In genomic region chr3:116078490-116078889, GRCm38 (mm10) we compare ENCODE assay signal across 14 mouse cellular contexts. TPM values are rescaled to one million over a fixed set of nuclear protein-coding genes. Genes with fewer than 3 reads are reported as not detected.
A peak's percentile ranks its signal among the peaks of the same experiment; 100 is the strongest.
DNase-seq lines count a peak whose midpoint lies in the region; ATAC-seq and TF ChIP-seq lines count a peak whose summit lies in the region.
"Had no signal": no experiment of that assay in that cellular context is flagged by ENCODE, and none has a peak within 500 bp of the region (broad histone marks: within the 10 kb centered on the region; RNA-seq: fewer than 3 reads in every experiment).

No protein-coding gene starts in this region.

- H3K27me3 ChIP-seq in kidney, postnatal 0 days (ENCODE audit: insufficient read depth, low read length): no peaks in the 10 kb centered on the region
- no peaks in the 10 kb centered on the region for H3K27me3 ChIP-seq in kidney, embryonic 15.5 days
- no peaks in the 10 kb centered on the region for H3K27me3 ChIP-seq in heart, embryonic 11.5 days (ENCODE audit: control insufficient read depth, insufficient read depth, low read length)
- H3K27me3 ChIP-seq: heart, embryonic 12.5 days; liver, embryonic 13.5 days had no signal

- ATAC-seq in kidney, postnatal 0 days (replicated peaks; ENCODE audit: low FRiP score, low read depth): no peak
- no peak for ATAC-seq in kidney, embryonic 15.5 days (replicated peaks; ENCODE audit: low FRiP score)
- ATAC-seq in heart, embryonic 11.5 days (replicated peaks; ENCODE audit: insufficient number of reproducible peaks, low FRiP score, low TSS enrichment): no peak

- H3K36me3 ChIP-seq in kidney, postnatal 0 days (ENCODE audit: insufficient read depth, low read length): no peaks in the 10 kb centered on the region
- H3K36me3 ChIP-seq in kidney, embryonic 15.5 days: no peaks in the 10 kb centered on the region
- no peaks in the 10 kb centered on the region for H3K36me3 ChIP-seq in heart, embryonic 11.5 days (ENCODE audit: control insufficient read depth, insufficient read depth, low read length)
- H3K36me3 ChIP-seq: heart, embryonic 12.5 days; liver, embryonic 13.5 days had no signal

- no peak overlapping the region for H3K4me2 ChIP-seq in kidney, postnatal 0 days (ENCODE audit: low read length)
- H3K4me2 ChIP-seq in kidney, embryonic 15.5 days: no peak overlapping the region
- no peak overlapping the region for H3K4me2 ChIP-seq in heart, embryonic 11.5 days
- H3K4me2 ChIP-seq: heart, embryonic 12.5 days; hindbrain, embryonic 14.5 days; liver, embryonic 13.5 days had no signal

- no peak overlapping the region for H3K9ac ChIP-seq in kidney, postnatal 0 days (ENCODE audit: low read depth, low read length)
- H3K9ac ChIP-seq in kidney, embryonic 15.5 days: no peak overlapping the region
- H3K9ac ChIP-seq in heart, embryonic 11.5 days (ENCODE audit: low read depth, low read length): no peak overlapping the region
- H3K9ac ChIP-seq: heart, embryonic 12.5 days; hindbrain, embryonic 14.5 days; liver, embryonic 13.5 days had no signal

- peak; percentile 27; the same call in 1 of the 2 replicates for TF ChIP-seq CTCF in kidney, postnatal 0 days (IDR thresholded peaks at IDR 0.05; ENCODE audit: low read depth)

- peak; percentile 6 for DNase-seq in cerebellum, adult 8-10 months
- DNase-seq in cerebellum, postnatal 10 days: no peak
- peak; percentile 44 for DNase-seq in kidney, postnatal 0 days (ENCODE audit: low spot score)
- DNase-seq in retina, embryonic 14.5 days (ENCODE audit: low spot score): peak; percentile 25
- no peak for DNase-seq in retina, postnatal 1 day
- DNase-seq in induced T-regulatory cell, adult 2 months (ENCODE audit: low read depth): peak; percentile 4
- DNase-seq: adrenal gland, postnatal 10 days; gastrocnemius, adult 2 months; liver, embryonic 13.5 days; thymus, postnatal 36 days had no signal

- 72% methylated on average over 4 of the region's 4 CpGs for WGBS in kidney, postnatal 0 days
- 72% methylated on average over 4 of the region's 4 CpGs for WGBS in kidney, embryonic 15.5 days
- 65% methylated on average over 4 of the region's 4 CpGs for WGBS in heart, embryonic 11.5 days (ENCODE audit: insufficient replicate concordance)

- no peak overlapping the region for H3K4me3 ChIP-seq in kidney, postnatal 0 days (replicated peaks; ENCODE audit: low read depth, low read length)
- H3K4me3 ChIP-seq in kidney, embryonic 15.5 days (replicated peaks): no peak overlapping the region
- H3K4me3 ChIP-seq in heart, embryonic 11.5 days (ENCODE audit: low read depth, low read length): no peak overlapping the region
- H3K4me3 ChIP-seq: gastrocnemius, adult 2 months; heart, embryonic 12.5 days; liver, embryonic 13.5 days had no signal

- no peak overlapping the region for H3K27ac ChIP-seq in kidney, postnatal 0 days
- H3K27ac ChIP-seq in kidney, embryonic 15.5 days: no peak overlapping the region
- H3K27ac ChIP-seq in heart, embryonic 11.5 days (ENCODE audit: low read depth, low read length): no peak overlapping the region
- H3K27ac ChIP-seq: gastrocnemius, adult 2 months; hindbrain, embryonic 14.5 days; liver, embryonic 13.5 days had no signal

- no peaks in the 10 kb centered on the region for H3K9me3 ChIP-seq in kidney, postnatal 0 days (replicated peaks; ENCODE audit: low read length)
- H3K9me3 ChIP-seq in kidney, embryonic 15.5 days (replicated peaks): no peaks in the 10 kb centered on the region
- H3K9me3 ChIP-seq in heart, embryonic 11.5 days (replicated peaks; ENCODE audit: control insufficient read depth, low read length): no peaks in the 10 kb centered on the region
- H3K9me3 ChIP-seq: heart, embryonic 12.5 days; liver, embryonic 13.5 days had no signal

- no peaks in the 10 kb centered on the region for H3K4me1 ChIP-seq in kidney, postnatal 0 days (replicated peaks; ENCODE audit: insufficient read depth, low read length)
- H3K4me1 ChIP-seq in kidney, embryonic 15.5 days: peaks cover 8% of the 10 kb centered on the region
- H3K4me1 ChIP-seq in heart, embryonic 11.5 days (ENCODE audit: control insufficient read depth, insufficient read depth, low read length): peaks cover 14% of the 10 kb centered on the region
- H3K4me1 ChIP-seq: liver, embryonic 13.5 days had no signal

RNA-seq across cellular contexts. Expression of gene Vcam1, which starts 51.0 kb away (rescaled TPM):
- 22.3 and 24.9 TPM in 2 replicates for polyA plus RNA-seq in kidney, postnatal 0 days (2015; fragmentation: Nextera tagmentation; extraction: Ambion mirVana)
- polyA plus RNA-seq in kidney, embryonic 15.5 days (2015; fragmentation: Nextera tagmentation; extraction: Ambion mirVana): 41.7 and 42.2 TPM in 2 replicates
- 60.9 and 76.0 TPM in 2 replicates for polyA plus RNA-seq in heart, embryonic 11.5 days (2014; fragmentation: Nextera tagmentation; extraction: Ambion mirVana)

Comparison
In these comparisons a context has a peak if more than half of its experiments do, and no peak if none do; other contexts are left out.
1. DNase-seq: peak in cerebellum, adult 8-10 months (single experiment), kidney, postnatal 0 days (single experiment), retina, embryonic 14.5 days (single experiment) and induced T-regulatory cell, adult 2 months (single experiment); none in cerebellum, postnatal 10 days (0 of 2) and retina, postnatal 1 day (single experiment).